Mouse (Mus musculus): Measurements from ENCODE around the gene Ap1b1.

DNA sequence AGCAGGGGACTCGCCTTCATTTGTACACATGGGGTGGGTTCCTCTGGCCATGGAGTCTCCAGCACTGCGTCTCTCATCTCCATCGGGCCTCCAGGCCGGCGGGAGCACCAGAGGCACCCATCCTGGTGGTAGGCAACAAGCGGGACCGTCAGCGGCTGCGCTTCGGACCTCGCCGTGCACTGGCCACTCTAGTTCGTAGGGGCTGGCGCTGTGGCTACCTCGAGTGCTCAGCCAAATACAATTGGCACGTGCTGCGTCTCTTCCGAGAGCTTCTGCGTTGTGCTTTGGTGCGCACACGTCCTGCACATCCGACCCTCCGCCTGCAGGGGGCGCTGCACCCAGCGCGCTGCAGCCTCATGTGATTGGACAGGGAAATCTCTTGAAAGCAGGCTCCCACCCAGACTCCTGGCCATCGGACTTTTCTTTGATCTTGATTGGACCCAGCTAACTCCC is 73.1 kb downstream of the Ap1b1 start:
- TF ChIP-seq CTCF (IDR thresholded peaks at IDR 0.05; ENCODE audit: borderline replicate concordance, insufficient read depth, low read length): peak; percentile 89
- no peak for TF ChIP-seq POLR2A (IDR thresholded peaks at IDR 0.05; ENCODE audit: low read depth, low read length)

Data from embryonic fibroblast, embryonic 13.5 days (primary cell).